Mouse (Mus musculus): ENCODE data around the gene Pcmt1. TPM values are rescaled to one million over a fixed set of nuclear protein-coding genes. Genes with fewer than 3 reads are reported as not detected.
A peak's percentile ranks its signal among the peaks of the same experiment; 100 is the strongest.
"Not testable (repeated sequence)": the region's sequence is repeated elsewhere in the genome, so short reads cannot be mapped to it uniquely, and the experiment has no call there.

The Pcmt1 gene
- total RNA-seq, 4 experiments from 2014 or later: 76.6 to 89.1 (median 83.4) TPM

GRCm38 (mm10) chr10:7640366-7640765, 40.6 kb downstream of the Pcmt1 start:
- DNase-seq: no peak

DNA sequence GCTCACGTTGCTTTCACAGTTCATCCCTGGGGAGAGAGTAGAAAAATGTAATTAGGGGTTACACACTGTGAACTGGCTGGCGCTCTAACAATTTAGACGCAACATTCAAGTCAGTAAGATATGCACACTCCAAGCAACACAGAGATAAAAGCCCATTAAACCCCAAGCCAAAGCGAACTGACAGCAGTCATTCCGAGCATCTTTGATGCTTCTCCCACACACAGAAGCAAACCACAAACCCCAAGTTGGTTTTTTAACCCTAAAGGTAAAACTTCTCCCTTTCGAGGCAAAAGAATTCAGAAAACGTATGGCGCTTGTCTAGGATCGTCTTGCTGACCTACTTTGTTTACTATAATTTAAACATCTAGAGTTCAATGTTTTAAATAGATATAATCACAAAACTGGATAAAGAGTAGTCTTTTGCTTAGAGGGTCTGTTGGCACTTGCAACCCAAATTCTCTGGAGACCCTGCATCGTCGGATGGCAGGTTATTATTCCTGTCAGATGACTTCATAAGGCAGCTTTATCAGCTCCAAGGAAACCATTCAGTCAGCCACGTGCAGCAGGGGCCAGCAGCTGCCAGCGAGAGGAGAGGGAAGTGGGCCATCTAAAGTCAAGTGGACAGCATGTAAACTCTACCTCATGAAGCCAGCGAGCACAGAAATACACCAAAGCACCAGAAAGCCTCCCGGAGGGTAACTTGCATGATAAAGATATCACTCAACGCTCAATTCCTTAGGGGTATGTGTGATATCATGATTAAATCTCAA, 49.8 kb downstream of the Pcmt1 start:
- no peak for DNase-seq

DNA sequence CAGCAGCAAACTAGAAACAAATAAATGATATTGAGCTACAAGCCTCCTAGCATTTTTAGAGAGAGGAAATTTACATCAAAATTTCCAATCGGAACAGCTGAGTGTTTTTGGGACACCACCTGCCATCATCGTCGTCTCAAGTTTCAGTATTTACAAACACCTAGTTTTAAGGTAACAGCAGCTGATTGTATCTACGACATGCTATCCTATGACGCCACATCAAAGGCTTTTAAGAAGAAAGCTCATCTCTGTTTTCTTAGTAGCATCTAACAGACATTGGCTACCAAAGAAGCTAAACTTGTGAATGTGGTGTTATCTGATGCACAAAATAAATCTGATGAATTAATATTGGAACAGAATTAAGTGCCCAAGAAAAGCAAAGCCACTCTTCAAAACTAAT, 50.6 kb downstream of the Pcmt1 start:
- DNase-seq: no peak

DNA sequence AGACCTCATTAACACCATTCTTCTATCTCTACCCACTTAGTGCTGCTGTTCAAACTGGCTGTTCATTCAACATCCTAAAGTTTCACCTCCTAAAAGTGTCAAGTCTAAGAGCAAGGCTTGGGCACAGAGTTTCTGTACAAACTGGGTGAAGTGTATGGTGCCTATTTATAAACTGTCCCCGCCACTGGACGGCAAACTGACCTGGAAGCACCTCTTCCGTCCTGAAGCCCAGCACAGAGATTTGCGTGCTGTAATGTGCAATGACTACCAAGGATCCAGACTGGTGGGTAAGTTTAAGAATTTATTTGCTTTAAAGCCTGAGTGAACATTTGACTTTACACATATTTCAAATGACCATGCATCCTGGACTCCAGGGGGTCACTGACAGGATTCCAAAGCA, 51.8 kb downstream of the Pcmt1 start:
- DNase-seq: no peak

DNA sequence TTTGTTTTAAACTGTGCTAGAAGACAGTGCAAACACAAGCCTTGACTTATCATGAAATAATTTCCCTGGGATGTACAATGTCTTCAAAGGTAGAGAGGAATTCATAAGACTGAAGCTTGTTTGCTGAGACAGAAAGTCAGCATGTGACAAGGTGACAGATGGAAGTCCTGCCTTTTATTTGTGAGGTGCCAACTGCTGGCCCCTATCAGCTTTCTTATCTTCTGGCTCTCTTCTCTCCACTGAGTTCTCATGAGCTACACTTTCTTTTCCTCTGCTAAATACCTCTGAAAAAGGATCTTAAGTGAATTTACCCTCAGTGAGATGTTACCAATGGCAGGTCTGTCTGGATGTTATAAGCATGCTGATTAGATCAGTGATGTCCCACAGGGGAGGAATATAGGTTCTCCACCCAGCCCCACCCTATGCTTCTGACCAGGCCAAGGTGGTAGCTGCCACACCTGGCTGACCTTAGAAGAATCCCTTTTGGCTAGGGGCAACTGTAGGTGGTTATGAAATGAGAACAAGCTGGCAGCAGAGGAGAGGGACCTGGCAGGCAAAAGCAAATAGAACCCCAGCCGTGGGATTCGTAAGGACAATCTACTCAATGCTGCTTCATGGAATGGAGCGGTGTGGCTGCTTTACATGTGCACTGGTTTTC, 56.9 kb downstream of the Pcmt1 start:
- DNase-seq: no peak

GRCm38 (mm10) chr10:7622378-7622777, 58.6 kb downstream of the Pcmt1 start:
- no peak for DNase-seq

DNA sequence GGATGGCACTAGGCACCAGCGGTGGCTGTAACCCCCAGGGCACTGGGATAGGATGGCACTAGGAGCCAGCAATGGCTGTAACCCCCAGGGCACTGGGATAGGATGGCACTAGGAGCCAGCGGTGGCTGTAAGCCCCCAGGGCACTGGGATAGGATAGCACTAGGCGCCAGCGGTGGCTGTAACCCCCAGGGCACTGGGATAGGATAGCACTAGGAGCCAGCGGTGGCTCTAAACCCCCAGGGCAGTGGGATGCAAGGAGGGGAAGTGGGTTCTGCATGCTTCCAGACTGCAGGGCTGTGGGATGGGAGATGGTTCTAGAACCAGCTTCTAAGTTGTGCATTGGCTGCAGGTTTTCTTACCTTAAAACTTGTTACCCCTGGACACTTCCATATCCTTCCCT, 60.2 kb downstream of the Pcmt1 start:
- DNase-seq: no peak

- no peak for DNase-seq
Measured at GRCm38 (mm10) chr10:7619821-7620241, 61.1 kb downstream of the Pcmt1 start.

- DNase-seq: not testable (repeated sequence)
Measured at GRCm38 (mm10) chr10:7617556-7617955, 63.4 kb downstream of the Pcmt1 start.

DNA sequence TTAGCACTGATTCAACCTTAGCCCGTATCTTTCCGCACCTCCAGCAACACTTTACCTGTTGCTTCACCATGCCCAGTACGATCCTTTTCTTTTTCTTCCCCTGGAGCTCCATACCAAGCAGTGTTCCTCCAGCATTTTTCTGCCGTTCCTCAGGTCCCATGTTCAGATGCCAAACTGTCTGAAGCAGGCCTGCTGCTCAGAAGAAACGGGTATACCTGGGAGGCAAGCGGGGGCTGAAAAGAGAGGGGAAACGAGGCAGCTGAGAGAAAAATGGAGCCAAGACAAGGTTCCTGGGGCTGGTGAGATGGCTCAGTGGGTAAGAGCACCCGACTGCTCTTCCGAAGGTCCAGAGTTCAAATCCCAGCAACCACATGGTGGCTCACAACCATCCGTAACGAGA, 63.8 kb downstream of the Pcmt1 start:
- not testable (repeated sequence) for DNase-seq

- DNase-seq: no peak
Measured at GRCm38 (mm10) chr10:7614834-7615233, 66.1 kb downstream of the Pcmt1 start.

DNA sequence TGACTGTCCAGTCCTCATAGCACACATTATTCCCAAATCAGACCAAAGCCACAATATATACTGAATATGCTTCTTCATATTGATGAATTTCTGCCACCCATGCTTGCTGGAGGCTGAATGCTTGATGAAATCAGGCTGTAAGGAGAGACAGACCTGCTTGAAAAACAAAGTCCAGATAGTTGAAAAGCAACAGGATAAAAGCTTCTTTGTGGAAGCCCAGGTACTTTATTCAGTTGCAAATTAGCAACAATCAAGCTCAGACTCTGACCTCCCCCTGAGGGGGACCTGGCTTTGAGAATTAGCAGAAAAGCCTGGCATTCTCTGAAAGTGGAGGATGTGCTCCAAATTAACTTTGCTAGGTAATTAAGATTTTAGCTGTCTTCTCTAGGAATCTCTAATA, 68.7 kb downstream of the Pcmt1 start:
- DNase-seq: not testable (repeated sequence)

GRCm38 (mm10) chr10:7611647-7612046, 69.3 kb downstream of the Pcmt1 start:
- no peak for DNase-seq

DNA sequence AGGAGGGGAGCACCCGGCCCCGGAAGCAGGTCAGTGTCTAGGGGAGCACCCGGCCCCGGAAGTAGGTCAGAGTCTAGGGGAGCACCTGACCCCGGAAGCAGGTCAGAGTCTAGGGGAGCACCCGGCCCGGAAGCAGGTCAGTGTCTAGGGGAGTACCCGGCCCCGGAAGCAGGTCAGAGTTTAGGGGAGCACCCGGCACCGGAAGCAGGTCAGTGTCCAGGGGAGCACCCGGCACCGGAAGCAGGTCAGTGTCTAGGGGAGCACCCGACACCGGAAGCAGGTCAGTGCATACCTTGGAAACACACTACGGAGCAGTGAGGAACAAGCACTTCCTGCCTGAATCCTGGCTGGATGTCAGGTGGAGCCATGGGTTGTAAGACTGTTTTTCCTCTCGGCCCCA, 72.3 kb downstream of the Pcmt1 start:
- DNase-seq: no peak

DNA sequence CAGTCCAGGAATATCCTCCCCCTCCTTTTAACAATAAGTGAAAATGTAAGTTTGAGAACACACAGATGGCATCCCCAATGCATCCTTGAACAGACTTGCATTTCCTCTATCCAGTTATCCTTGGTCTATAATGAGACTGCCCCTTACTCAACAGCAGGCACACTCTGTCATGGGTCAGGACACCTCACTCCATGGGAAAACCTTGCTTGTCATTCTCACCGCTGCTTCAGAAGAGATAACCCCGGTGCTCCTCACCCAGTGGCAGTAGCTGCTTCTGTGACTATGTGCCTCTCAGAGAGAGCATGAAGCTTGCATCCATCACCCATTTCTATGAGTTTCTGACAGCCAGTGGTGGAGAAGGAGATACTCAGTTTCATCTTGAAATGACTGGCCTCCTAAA, 74.5 kb downstream of the Pcmt1 start:
- no peak for DNase-seq

- DNase-seq: no peak
Measured at GRCm38 (mm10) chr10:7605168-7605567, 75.8 kb downstream of the Pcmt1 start.

GRCm38 (mm10) chr10:7600647-7601046, 80.3 kb downstream of the Pcmt1 start:
- peak; percentile 38 for DNase-seq

DNA sequence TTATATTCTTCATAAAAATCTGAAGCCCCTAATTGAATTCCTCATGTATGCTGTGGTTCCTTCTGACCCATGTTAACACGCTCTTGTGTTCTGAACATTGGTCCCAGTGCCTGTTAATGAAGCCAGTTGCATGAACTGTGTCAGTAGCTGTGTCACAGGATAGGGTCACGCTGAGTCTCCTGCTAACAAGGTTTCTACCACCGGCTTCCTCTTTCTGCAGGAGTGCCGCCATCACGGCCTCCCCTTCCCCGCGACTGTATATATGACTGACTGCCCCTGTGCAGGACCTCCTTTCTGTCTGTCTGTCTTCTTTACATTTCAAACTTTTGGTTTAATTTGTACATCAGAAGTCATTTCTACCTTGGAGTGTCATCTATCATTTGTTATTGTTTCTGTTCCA, 82.8 kb downstream of the Pcmt1 start:
- DNase-seq: no peak

DNA sequence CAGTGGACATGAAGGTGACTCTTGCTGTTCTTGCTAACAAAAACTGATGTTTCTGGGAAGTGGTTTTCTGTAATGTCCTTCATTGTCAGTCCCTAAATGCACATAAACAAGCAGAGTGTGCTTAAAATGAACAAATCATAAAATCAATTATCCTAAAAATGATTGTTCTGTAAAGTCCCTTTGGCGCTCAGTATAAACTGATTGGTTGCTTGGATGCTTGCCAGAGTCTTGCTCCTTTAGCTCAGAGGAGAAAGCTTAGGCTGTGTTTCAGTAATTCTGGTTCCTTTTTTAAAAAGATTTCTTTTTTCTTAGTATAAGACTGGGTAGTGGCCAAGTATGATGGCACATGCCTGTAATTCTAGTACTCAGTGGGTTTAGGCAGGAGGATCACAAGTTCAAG, 84.7 kb downstream of the Pcmt1 start:
- no peak for DNase-seq

DNA sequence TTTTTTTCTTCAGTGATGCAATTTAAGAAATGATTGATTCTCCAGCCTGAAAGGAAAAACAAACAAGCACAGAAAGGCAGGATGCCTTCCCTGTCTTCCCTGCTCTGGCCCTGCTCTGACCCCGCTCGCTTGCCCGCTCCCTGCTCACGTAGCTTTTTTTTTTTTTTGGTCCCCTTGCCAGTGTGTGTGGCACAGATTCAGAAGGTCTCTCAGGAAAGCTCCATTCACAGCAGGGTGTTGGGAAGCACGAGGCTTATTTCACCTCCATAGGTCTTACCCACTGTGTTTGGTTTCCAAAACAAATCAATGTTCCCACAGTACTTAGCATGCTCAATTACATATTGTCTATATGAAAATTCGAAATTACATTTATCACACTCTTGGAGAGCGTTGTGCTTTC, 86.1 kb downstream of the Pcmt1 start:
- no peak for DNase-seq

- no peak for DNase-seq
Measured at GRCm38 (mm10) chr10:7590792-7591191, 90.1 kb downstream of the Pcmt1 start.

DNA sequence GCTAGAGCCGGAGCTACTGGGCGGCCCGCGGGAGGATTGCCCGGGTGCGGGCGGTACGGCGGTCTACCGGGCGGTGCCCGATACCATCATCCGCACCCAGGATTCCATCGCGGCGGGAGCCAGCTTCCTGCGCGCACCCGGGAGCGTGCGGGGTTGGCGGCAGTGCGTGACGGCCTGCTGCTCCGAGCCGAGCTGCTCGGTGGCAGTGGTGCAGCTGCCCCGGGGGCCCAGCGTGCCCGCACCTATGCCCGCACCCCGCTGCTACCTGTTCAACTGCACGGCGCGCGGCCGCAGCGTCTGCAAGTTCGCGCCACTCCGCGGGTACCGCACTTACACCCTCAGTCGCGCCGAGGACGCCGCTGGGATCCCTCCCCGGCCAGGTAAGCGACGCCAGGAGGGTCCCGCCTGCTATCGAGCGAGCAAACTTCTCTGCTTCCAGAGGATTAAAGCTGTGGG, 90.7 kb downstream of the Pcmt1 start:
- DNase-seq: no peak

DNA sequence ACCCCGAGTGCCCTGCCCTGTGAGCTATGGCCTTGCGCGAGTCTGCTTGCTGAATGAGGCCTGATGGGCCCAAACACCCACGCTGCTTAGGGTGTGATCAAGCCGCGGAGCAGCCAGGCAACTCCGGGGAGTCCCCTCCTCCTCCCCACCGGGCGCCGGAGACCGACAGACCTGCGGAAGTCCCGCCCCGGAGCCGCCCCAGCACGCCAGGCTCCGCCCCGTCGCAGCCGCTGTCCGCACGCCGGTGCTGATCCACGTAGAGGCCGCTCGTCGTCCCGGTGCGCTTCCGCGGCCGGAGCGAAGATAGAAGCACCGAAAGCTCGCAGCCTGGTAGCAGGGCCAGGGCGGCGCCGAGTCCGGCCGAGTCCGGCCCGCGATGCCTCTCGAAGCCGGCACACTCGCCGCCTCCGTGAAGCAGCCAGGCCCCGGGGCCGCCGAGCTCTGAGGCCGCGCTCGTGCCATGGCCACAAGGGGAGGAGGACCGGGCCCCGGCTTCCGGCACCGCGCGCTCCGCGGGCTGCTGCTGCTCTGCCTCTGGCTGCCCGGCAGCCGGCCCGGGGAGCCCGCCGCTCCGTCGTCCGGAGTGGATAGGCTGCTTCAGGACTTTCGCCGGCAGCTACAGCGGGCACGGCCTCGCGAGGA, 91.2 kb downstream of the Pcmt1 start, which contains the start of gene Lrp11:
Gene Lrp11, plus strand, starts transcription at position 209 of the 642 bp plus-strand sequence.
- peak; percentile 83 for DNase-seq

DNA sequence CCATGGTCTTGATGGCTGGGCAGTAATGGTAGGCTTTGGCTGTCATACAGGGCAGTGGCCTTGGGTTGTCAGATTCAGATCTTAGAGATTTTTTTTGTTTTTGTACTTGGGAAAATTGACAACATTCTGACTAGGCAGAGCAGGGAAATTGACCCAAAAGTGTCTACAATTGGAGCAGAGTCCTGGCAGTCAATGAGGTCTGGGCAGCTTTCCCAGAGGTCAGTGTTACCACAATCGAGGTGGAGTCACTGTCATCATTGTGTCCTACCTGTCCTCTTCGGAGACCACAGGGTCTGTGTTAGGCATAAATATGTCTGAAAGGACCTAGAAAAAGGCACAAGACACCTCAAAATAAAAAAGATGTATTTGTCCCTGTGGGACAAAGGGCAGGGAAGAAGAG, 94.2 kb downstream of the Pcmt1 start:
- DNase-seq: no peak

All from adrenal gland, adult 8-10 months (tissue).